Mouse (Mus musculus) adrenal gland (tissue): ENCODE data around the gene Ifna7.

ENCODE experiments used
- intact Hi-C: fragments of 180-260 bp; cut with DNase I; formaldehyde crosslinking; loops from one replicate; pipeline ENCODE4 v1.15.1; 2025

Gene Ifna7

GRCm38 (mm10) chr4:88838828-88839227 is 22.8 kb downstream of the Ifna7 start:
- intact Hi-C loops = no loop called here

DNA sequence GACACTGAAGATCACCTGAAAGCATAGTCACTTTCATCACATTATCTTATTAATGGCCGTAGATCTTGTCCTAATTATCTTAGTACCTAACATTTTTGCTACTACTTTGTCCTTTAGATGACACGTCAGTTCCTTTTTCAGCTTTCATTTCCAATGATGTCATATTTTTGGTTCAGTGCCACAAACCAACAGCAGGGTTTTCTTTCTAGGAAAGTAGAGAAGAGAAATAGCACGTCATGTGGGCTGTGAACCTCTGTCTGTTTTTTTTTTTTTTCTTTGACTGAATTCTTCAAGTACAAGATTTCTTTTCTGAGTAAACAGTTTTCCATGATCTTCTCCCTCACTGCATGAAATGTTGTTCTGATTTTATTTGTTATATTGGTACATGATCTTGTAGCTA is 24.0 kb downstream of the Ifna7 start:
- intact Hi-C loops = no loop called here

- intact Hi-C loops = no loop called here
Observed at GRCm38 (mm10) chr4:88841438-88841911, 25.4 kb downstream of the Ifna7 start, which contains the start of gene Ifna4. TSS of gene Ifna4 (plus strand) at chr4:88841861.

- intact Hi-C loops = no loop called here
Observed at GRCm38 (mm10) chr4:88845334-88845733, 29.3 kb downstream of the Ifna7 start.

DNA sequence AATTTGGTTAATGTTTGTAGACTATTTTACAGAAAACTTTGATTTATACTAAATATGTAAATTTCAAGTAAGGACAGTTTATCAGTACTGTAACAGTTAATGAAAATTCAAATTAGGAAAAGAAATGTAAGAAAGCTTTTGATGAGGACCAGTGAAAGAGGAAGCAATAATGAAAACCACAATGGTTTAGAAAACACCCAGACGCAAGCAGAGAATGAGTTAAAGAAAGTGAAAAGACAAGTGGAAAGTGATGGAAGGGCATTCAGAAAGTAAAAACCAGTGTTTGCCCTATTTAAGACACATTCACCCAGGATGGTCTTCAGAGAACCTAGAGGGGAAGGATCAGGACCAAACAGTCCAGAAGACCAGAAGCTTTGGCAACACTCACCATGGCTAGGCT is 33.7 kb downstream of the Ifna7 start, which contains the start of gene Ifna1:
TSS of gene Ifna1 (plus strand) at position 390 of the 400 bp plus-strand sequence.
- intact Hi-C loops = no loop called here

DNA sequence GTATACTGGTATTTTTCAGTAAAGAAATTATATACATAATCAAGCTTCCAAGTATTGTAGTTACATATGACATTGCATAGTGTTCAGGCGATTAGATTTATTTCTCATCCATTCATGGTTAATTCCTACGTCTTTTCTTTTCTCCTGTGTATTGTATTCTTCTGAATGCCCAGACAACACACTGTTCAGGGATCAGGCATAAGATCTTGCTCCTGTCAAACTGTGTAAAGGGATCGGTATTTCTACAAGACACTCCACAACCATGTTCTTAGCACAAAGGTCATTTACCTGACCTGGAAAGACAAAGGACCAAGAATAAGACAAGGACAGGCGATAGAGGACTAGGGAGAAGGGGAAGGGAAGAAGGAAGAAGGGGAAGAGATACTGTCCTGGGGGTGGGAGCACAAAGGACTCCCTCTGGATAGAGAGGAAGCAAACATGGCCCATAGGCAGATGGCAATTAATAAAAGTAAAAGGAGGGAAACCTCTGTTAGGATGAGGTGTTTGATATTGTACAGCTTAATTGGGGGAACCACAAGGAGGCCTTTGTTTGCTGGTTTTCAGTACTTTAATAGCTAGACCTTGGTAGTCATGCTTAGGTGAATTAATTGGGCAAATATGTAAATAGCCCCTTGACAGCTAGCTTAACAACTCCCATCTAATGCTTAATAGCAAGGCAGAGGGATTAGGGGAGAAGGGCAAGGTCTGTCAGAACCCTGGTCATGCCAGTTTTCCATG is 35.2 kb downstream of the Ifna7 start:
- intact Hi-C loops = no loop called here

DNA sequence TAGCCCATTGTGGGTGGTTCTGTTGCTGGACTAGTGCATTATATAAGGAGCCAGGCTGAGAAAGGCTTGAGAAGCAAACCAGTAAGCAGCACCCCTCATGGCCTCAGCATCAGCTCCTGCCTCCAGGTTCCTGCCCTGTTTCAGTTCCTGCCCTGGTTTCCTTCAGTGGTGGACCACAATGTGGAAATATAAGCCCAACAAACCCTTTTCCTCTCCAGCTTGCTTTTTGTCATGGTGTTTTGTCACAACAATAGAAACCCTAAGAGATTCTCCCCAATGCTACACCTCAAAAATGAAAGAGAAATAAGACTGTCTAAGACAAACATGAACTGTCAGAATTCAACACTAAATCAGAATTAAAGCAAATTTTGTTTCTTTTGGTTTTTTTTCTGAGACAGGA is 43.2 kb downstream of the Ifna7 start:
- intact Hi-C loops = no loop called here

- intact Hi-C loops = no loop called here
Observed at GRCm38 (mm10) chr4:88863309-88863708, 47.3 kb downstream of the Ifna7 start.

DNA sequence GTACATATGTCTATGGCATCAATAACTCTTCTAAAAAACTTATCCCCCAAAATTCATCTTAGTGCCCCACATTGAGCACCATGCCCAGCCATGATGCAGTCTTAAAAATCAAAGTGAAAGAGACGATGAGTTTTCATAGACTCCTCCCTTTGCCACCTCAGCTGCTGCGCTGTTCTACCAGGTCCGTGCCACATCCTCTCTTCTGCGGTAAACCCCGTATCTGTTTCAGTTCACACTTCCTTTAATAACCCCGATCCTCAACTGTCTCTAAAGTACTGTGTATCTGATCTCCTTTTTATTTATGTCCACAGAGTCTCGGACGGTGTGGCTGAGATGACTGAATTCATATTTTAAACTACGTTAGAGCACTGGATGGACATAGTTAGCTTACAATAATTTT is 48.6 kb downstream of the Ifna7 start:
- intact Hi-C loops = no loop called here

- intact Hi-C loops = no loop called here
Observed at GRCm38 (mm10) chr4:88865011-88865569, 49.1 kb downstream of the Ifna7 start.
